Mouse (Mus musculus): Measurements from ENCODE around the gene 4930432K21Rik. TPM values are rescaled to one million over a fixed set of nuclear protein-coding genes. Genes with fewer than 3 reads are reported as not detected.
A peak's percentile ranks its signal among the peaks of the same experiment; 100 is the strongest.

The 4930432K21Rik gene
- total RNA-seq, 2 experiments from 2014 or later: 0.10 to 0.28 TPM

- DNase-seq (ENCODE audit: low spot score): no peak
- intact Hi-C loops (cut with DNase I): loop anchor here (5.0 kb wide), 1 partner anchor 77 kb away; the partner anchor contains the start of genes Gm10643 and Rfx1
Observed at GRCm38 (mm10) chr8:84144636-84145245, 3.1 kb upstream of the 4930432K21Rik start.

- no peak for DNase-seq (ENCODE audit: low spot score)
Observed at GRCm38 (mm10) chr8:84147324-84147766, 480 bp upstream of the 4930432K21Rik start.

GRCm38 (mm10) chr8:84148531-84148850 is 666 bp downstream of the 4930432K21Rik start:
- intact Hi-C loops (cut with DNase I): loop anchor here (5.0 kb wide), 1 partner anchor 81 kb away; the partner anchor contains the start of genes Gm10643 and Rfx1
- DNase-seq (ENCODE audit: low spot score): no peak

More at GRCm38 (mm10) chr8:84147324-84147766, 480 bp upstream of the 4930432K21Rik start:
- intact Hi-C loops (cut with DNase I): loop anchor here (2.0 to 5.0 kb wide), 2 partner anchors 43 to 80 kb away; partner anchors contain the start of genes Dcaf15, Gm10643 and Rfx1

- no peak for DNase-seq (ENCODE audit: low spot score)
- intact Hi-C loops (cut with DNase I): loop anchor here (5.0 kb wide), 1 partner anchor 82 kb away; the partner anchor contains the start of genes Gm10643 and Rfx1
Observed at GRCm38 (mm10) chr8:84149181-84149580, 1.4 kb downstream of the 4930432K21Rik start.

DNA sequence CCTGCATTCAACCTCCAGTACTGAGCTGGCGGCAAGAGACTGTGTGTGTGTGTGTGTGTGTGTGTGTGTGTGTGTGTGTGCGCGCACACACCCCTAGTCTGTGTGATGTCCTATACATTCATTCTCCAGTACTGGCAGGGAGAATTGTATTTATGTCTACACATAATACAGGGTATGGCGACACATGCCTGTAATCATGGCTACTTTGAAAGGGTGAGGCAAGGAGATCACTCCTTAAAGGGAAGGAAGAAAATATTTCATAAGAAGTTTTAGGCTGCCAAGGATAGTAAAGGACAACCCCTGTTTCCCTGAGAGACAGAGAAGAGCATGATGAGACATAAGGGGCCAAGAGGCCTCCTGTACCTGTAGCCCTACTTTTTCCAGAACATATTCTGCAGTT is 9.8 kb downstream of the 4930432K21Rik start:
- no peak for DNase-seq (ENCODE audit: low spot score)
- intact Hi-C loops (cut with DNase I): no loop called here

- intact Hi-C loops (cut with DNase I): no loop called here
- no peak for DNase-seq (ENCODE audit: low spot score)
Observed at GRCm38 (mm10) chr8:84167696-84168095, 19.9 kb downstream of the 4930432K21Rik start.

DNA sequence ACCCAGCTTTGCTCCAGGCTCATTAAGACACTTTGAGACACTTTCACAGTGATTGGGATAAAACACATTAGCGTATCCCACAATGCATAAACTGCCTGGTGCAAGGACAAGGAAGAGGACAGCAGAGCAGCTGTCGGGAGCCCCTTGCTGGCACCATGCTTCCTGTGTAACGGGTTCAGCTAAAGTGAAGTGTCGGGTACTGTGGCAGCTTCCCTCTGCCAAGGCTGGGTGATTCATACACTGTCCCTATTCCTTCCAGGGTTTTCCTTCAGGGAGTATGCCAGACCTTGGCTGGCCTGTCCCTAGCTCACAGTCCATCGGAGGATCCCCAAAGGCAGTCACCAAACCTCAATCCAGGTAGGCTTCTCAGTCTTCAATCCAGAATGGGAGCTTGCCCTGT is 22.3 kb downstream of the 4930432K21Rik start:
- intact Hi-C loops (cut with DNase I): no loop called here

DNA sequence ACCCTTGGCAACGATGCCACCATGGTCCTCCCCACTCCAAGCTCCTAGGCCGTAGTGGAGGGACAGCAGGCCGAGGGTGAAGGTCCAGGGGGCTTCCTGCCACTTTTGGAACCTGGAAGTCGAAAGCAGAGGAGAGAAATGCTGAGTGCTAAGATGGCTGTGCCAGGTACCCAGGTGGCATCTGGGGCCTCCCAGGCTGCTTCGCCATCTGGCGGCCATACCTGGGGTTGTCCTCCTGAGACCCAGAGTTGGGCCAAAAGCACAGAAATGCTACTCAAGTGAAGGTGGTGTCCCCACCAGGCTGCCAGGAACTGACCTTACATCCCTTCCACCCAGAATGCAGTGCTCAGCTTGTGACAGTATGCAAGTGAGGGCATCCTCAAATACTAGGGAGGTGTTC is 26.0 kb downstream of the 4930432K21Rik start:
- intact Hi-C loops (cut with DNase I): no loop called here
- no peak for DNase-seq (ENCODE audit: low spot score)

More for the DNA sequence above, 22.3 kb downstream of the 4930432K21Rik start:
- no peak for DNase-seq (ENCODE audit: low spot score)

GRCm38 (mm10) chr8:84176560-84176959 is 28.7 kb downstream of the 4930432K21Rik start:
- intact Hi-C loops (cut with DNase I): no loop called here

GRCm38 (mm10) chr8:84177405-84177804 is 29.6 kb downstream of the 4930432K21Rik start:
- intact Hi-C loops (cut with DNase I): no loop called here
- DNase-seq (ENCODE audit: low spot score): no peak

More at GRCm38 (mm10) chr8:84176560-84176959, 28.7 kb downstream of the 4930432K21Rik start:
- no peak for DNase-seq (ENCODE audit: low spot score)

DNA sequence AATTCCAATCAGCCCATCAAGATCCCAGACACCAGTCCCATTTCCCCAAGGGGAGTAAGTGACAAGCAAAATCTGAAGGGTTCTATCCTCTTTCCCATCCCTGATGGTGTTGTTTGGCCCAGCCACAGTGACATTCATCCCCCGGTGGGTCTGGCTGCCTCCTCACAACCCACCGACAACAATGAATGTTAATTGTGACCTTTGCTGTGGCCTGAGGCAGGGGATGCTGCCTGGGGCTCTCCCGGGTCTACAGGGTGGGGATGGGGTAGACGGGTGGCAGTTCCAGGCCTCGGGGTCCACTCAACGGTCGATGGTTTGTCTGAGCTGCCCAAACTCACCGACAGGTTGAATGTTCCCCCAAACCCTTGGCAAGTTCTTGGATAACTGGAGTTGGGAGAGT is 30.8 kb downstream of the 4930432K21Rik start:
- DNase-seq (ENCODE audit: low spot score): no peak
- intact Hi-C loops (cut with DNase I): no loop called here

DNA sequence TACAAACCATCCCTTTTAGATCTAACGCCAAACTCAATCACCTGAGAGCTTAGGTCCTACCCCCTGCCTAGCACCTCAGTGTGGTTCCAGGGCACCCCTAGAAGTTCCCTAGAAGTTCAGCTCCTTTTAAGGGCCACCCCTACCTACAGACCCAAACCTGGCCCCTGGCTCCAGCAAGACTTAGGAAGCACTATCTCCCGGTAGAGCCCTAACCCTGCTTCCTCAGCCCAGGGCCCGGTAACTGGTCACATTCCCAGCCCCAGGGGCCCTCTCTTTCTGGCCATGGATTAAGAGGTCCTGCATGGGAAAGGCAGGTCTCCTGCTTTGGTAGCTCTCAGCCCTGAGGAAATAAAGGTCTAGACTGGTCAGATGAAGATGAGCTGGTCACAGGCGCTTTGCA is 32.1 kb downstream of the 4930432K21Rik start:
- DNase-seq (ENCODE audit: low spot score): no peak
- intact Hi-C loops (cut with DNase I): loop anchor here (5.0 to 10.0 kb wide), 2 partner anchors 55 to 138 kb away; partner anchors contain the start of genes Il27ra, Rln3 and Zswim4

DNA sequence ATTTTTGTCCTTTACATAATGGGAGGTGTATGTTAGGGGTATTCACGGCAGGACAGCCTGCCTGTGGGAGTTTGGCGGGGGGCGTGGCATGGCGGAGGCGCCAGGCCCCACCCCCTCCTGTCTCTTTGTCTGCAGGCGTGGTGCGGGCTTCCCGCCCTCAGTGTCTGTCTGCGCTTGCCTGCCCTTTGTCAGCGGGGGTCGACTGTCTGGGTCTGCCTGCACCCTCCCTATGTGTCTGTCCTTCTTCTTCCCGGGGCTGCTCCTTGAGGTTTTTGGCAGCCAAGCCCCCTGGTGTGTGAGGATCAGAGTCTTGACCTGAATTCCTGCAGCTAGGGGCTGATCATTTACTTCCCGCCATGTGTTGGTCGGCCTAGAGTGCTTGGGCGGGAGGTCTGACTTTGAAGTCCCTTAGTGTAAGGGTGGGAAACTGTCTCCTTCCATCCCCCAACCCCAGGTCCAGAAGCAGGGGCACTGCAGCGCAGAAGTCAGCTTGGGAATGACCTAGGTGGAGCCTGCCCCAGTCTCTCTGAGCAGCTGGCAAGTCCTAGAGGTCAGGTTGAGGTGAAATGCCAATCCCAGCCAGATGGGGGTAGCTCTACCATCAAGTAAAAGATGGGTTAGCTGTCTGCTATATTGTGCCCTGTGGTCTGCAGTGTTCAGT is 32.8 kb downstream of the 4930432K21Rik start:
- DNase-seq (ENCODE audit: low spot score): no peak
- intact Hi-C loops (cut with DNase I): loop anchor here (5.0 to 10.0 kb wide), 2 partner anchors 54 to 138 kb away; partner anchors contain the start of genes Il27ra, Rln3 and Zswim4

GRCm38 (mm10) chr8:84182833-84183232 is 35.0 kb downstream of the 4930432K21Rik start:
- intact Hi-C loops (cut with DNase I): loop anchor here (5.0 to 10.0 kb wide), 2 partner anchors 52 to 141 kb away; partner anchors contain the start of genes Il27ra, Rln3 and Zswim4
- DNase-seq (ENCODE audit: low spot score): no peak

DNA sequence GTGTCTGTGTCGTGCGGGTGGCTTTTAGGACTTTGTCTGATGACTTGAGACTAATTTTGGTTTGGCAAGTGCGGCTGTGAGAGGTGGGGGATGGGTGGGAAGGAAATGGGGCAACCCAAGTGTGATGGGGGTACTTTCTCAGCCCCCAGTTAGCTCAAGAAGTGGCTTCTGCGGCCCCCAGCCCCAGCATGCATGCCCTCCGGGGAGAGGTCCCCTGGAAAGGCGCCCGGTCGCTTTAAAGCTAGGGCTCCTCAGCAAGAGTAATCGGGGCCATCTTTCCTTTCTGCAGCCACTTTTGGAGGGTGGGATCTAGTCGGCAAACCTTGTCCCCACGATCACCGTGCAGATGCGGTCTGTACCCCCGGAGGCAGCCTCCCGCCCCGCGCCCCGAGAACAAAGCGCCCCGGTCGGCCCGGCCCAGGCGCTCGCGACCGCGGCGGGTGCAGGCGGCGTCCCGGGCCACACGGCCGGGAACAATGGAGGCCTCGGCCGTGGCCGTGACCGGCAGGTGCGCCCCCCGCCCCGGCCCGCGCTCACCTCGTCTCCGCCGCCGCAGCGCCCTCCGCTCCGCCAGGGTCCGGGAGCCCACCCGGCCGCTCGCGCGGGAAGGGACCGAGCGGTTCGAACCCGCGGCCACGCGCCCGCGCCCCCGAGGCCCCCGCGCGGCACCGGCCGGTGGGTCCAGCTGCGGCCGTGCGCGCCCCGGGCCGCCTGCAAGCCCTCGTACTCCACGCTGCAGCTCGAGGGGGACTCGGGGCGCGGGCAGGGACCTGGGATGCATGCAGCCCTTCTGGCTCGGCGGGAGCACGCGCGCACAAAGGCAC is 35.6 kb downstream of the 4930432K21Rik start:
- intact Hi-C loops (cut with DNase I): loop anchor here (5.0 to 10.0 kb wide), 2 partner anchors 51 to 141 kb away; partner anchors contain the start of genes Il27ra, Rln3 and Zswim4
- DNase-seq (ENCODE audit: low spot score): no peak

- no peak for DNase-seq (ENCODE audit: low spot score)
- intact Hi-C loops (cut with DNase I): loop anchor here (5.0 to 10.0 kb wide), 3 partner anchors 50 to 173 kb away; partner anchors contain the start of genes Il27ra, Rln3 and Zswim4
Observed at GRCm38 (mm10) chr8:84184085-84185043, 36.5 kb downstream of the 4930432K21Rik start.

- no peak for DNase-seq (ENCODE audit: low spot score)
- intact Hi-C loops (cut with DNase I): loop anchor here (5.0 to 10.0 kb wide), 2 partner anchors 50 to 172 kb away; partner anchors contain the start of gene Zswim4
Observed at GRCm38 (mm10) chr8:84185117-84185516, 37.3 kb downstream of the 4930432K21Rik start, which contains the start of gene Nanos3. Nanos3 (minus strand) TSS chr8:84185217.

GRCm38 (mm10) chr8:84186547-84186946 is 38.7 kb downstream of the 4930432K21Rik start:
- intact Hi-C loops (cut with DNase I): loop anchor here (2.0 to 10.0 kb wide), 4 partner anchors 48 to 171 kb away; partner anchors contain the start of genes Mri1 and Zswim4
- DNase-seq (ENCODE audit: low spot score): peak; percentile 69
